Mouse (Mus musculus) heart, adult 2 months (tissue): ENCODE data around the gene Rplp0. TPM values are rescaled to one million over a fixed set of nuclear protein-coding genes. Genes with fewer than 3 reads are reported as not detected.
A peak's percentile ranks its signal among the peaks of the same experiment; 100 is the strongest.

Source experiments
- DNase-seq, 2 experiments: peaks; one replicate each; pipeline ENCODE4 v3.0.0; 2021
- H3K27ac ChIP-seq: fragments of 200-600 bp; 2 replicates; pipeline ENCODE4 v1.8.1; 2022
- H3K27me3 ChIP-seq: fragments of 200-500 bp; 2 replicates; pipeline ENCODE4 v1.6.1; 2012; ENCODE audit warnings: mild to moderate bottlenecking, low read length, inconsistent platforms, mixed read lengths; ENCODE audit not compliant: control insufficient read depth, insufficient read depth
- H3K36me3 ChIP-seq: fragments of 200-500 bp; 2 replicates; pipeline ENCODE4 v1.6.1; 2012; ENCODE audit warnings: low read length, inconsistent platforms; ENCODE audit not compliant: control insufficient read depth, insufficient read depth
- H3K4me1 ChIP-seq: fragments of 200-500 bp; 2 replicates; pipeline ENCODE4 v1.6.1; 2011; ENCODE audit warnings: low read length; ENCODE audit not compliant: control insufficient read depth, insufficient read depth
- H3K4me3 ChIP-seq: fragments of 200-600 bp; 2 replicates; pipeline ENCODE4 v1.8.1; 2022
- H3K79me2 ChIP-seq: fragments of 200-500 bp; replicated peaks from 2 replicates; pipeline ENCODE4 v1.6.1; 2012; ENCODE audit warnings: mild to moderate bottlenecking, inconsistent platforms, low read length, moderate library complexity, mixed read lengths; ENCODE audit not compliant: control insufficient read depth, insufficient read depth
- H3K9ac ChIP-seq: fragments of 200-500 bp; 2 replicates; pipeline ENCODE4 v1.6.1; 2012; ENCODE audit warnings: low read depth, mild to moderate bottlenecking, control low read depth, inconsistent platforms, low read length, mixed read lengths
- CTCF ChIP-seq: fragments of 200-600 bp; IDR thresholded peaks from 2 replicates; pipeline ENCODE4 v1.8.1; 2022; ENCODE audit warnings: antibody characterized with exemption, mild to moderate bottlenecking, moderate library complexity
- EP300 ChIP-seq: fragments of 200-500 bp; IDR thresholded peaks from 2 replicates; pipeline ENCODE4 v1.6.1; 2011; ENCODE audit warnings: low read depth, low read length, control low read depth; ENCODE audit not compliant: insufficient read depth
- POLR2A ChIP-seq: fragments of 200-500 bp; IDR thresholded peaks from 2 replicates; pipeline ENCODE4 v1.6.1; 2011; ENCODE audit warnings: mild to moderate bottlenecking, low read depth, low read length, control low read depth; ENCODE audit not compliant: insufficient read depth
- WGBS: fragments of 180-500 bp; shearing (Covaris S2); methylation state at CpG from one replicate; pipeline ENCODE4 v1.1.7; 2018; 5-methylcytosine and 5-hydroxymethylcytosine counted together
- intact Hi-C: fragments of 180-260 bp; cut with DNase I; formaldehyde crosslinking; loops from one replicate; pipeline ENCODE4 v1.15.1; 2025
- polyA plus RNA-seq: library from polyadenylated mRNA; depleted of rRNA; stranded (reverse); fragments of >200 nt; gene quantifications from 2 replicates; pipeline ENCODE4 v1.2.3, GENCODE M21; 2012
- total RNA-seq, 2 experiments: library from RNA; stranded (reverse); gene quantifications; 2 replicates each; pipeline ENCODE4 v1.2.3; 2021

The Rplp0 gene
- total and polyA plus RNA-seq, 3 experiments = 587 to 1,274 (median 705) TPM

DNA sequence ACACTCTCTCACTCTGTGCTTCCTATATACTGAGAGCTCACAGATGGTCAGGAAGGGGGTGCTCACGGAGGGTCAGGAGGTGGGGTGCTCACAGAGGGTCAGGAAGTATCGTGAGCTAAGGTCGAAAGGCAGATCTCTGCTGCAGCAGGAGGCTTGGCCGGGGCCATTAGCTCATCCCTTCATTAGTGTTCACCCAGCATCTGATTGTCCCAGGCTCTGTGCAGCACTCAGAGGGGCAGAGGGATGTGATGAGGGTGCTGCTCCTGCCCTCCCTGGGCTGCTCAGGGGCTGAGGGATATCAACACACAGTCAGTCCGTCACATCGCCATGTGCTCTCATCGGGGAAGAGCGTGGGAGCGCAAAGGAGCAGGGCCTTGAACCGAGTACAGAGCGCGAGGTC is 34.8 kb upstream of the Rplp0 start:
- no peak overlapping the region for H3K4me3 ChIP-seq
- 49% methylated on average over 12 of the region's 12 CpGs for WGBS
- no peak for DNase-seq
- TF ChIP-seq EP300 (no peak), CTCF (no peak; the same call in 1 of the 2 replicates), POLR2A (no peak)
- peaks cover 49% of the 10 kb centered on the region for H3K4me1 ChIP-seq
- no peaks in the 10 kb centered on the region for H3K27me3 ChIP-seq
- peak overlapping the region; percentile 54 for H3K27ac ChIP-seq
- intact Hi-C loops = no loop called here
- peak overlapping the region; percentile 9 for H3K9ac ChIP-seq
- peaks cover 2% of the 10 kb centered on the region for H3K36me3 ChIP-seq
- peaks cover 13% of the 10 kb centered on the region for H3K79me2 ChIP-seq

GRCm38 (mm10) chr5:115525416-115525815 is 33.9 kb upstream of the Rplp0 start:
- Histone ChIP-seq H3K4me1 (peaks cover 53% of the 10 kb centered on the region), H3K4me3 (no peak overlapping the region), H3K79me2 (peaks cover 15% of the 10 kb centered on the region), H3K36me3 (peaks cover 2% of the 10 kb centered on the region; the same call in 1 of the 2 replicates), H3K9ac (no peak overlapping the region), H3K27me3 (no peaks in the 10 kb centered on the region), H3K27ac (peak overlapping the region; percentile 54)
- intact Hi-C loops = no loop called here
- 62% methylated on average over 4 of the region's 4 CpGs for WGBS
- peak in 1 of 2 experiments; percentile 37 for DNase-seq
- TF ChIP-seq CTCF = no peak
- TF ChIP-seq EP300 = no peak
- no peak for TF ChIP-seq POLR2A

GRCm38 (mm10) chr5:115525943-115526342 is 33.3 kb upstream of the Rplp0 start:
- no peak for DNase-seq
- no peak for TF ChIP-seq POLR2A
- Histone ChIP-seq H3K27me3 (no peaks in the 10 kb centered on the region), H3K79me2 (peaks cover 15% of the 10 kb centered on the region), H3K4me3 (no peak overlapping the region), H3K9ac (no peak overlapping the region), H3K36me3 (peaks cover 2% of the 10 kb centered on the region; the same call in 1 of the 2 replicates), H3K4me1 (peaks cover 56% of the 10 kb centered on the region), H3K27ac (peak overlapping the region; percentile 54)
- 43% methylated on average over 9 of the region's 9 CpGs for WGBS
- intact Hi-C loops = no loop called here

DNA sequence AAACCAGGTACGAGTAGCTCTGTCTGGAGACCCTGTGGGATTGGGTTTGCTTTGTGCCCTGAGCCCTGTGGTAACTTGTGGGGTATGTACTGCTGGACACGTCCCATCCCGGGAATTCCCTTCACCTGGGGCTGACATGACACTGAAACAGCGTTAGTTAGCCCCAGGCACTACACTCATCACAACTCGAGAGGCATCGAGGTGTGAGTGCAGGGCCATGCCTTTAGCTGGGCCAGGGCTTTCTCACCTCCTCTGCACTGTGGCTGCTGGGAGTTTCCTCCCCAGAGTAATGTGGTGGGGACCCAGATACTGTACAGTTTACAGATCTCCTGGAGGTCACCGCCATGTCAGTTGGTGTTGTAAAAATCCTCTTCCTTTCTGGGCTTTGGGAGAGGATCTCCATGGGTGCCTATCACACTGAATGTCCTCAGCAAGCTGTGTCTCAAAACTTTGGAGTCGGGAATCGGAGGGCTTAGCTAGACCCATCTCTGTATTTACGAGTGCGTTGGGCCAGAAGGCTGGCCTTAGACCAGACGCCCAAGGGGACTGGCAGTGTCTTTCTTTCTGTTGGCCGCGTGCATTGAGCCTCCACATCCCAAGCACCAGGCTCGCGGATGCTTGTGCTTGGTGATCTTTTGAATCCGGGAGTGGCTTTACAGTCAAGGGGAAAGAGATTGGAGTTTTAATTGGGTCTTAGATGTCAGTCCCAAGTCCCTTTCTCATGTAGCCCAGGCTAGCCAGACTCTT is 32.6 kb upstream of the Rplp0 start:
- Histone ChIP-seq H3K9ac (no peak overlapping the region), H3K27ac (no peak overlapping the region; the same call in 1 of the 2 replicates)
- no peak for DNase-seq

DNA sequence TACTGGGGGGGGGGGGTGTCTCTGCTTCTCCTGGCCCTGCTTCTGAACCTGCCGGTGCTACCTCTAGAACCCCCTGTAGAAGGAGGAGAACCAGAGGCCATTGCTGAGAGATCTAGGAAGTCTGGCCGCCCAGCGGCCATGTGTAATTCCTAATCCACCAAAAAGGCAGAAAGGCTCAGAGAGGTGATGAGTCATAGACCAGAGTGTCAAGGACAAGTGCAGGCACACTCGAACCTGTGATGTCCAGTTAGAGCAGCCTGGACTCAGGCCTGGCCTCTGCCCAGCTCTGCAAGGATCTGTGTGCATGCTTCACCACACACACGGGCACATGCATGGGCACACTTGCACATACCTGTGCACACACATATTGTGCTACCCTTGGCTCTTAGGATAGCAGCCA is 31.1 kb upstream of the Rplp0 start:
- intact Hi-C loops = no loop called here
- H3K4me1 ChIP-seq = peaks cover 58% of the 10 kb centered on the region
- no peak overlapping the region for H3K27ac ChIP-seq
- no peak overlapping the region for H3K4me3 ChIP-seq
- WGBS = 64% methylated on average over 5 of the region's 5 CpGs
- peaks cover 15% of the 10 kb centered on the region for H3K79me2 ChIP-seq
- DNase-seq = no peak
- H3K9ac ChIP-seq = no peak overlapping the region
- no peaks in the 10 kb centered on the region for H3K27me3 ChIP-seq
- TF ChIP-seq EP300 = no peak
- TF ChIP-seq CTCF = no peak
- no peak for TF ChIP-seq POLR2A
- H3K36me3 ChIP-seq = peaks cover 4% of the 10 kb centered on the region; the same call in 1 of the 2 replicates

More for the DNA sequence above, 32.6 kb upstream of the Rplp0 start:
- intact Hi-C loops = no loop called here
- TF ChIP-seq CTCF (no peak), POLR2A (no peak), EP300 (no peak)
- no peak overlapping the region for H3K4me3 ChIP-seq
- H3K27me3 ChIP-seq = no peaks in the 10 kb centered on the region
- peaks cover 15% of the 10 kb centered on the region for H3K79me2 ChIP-seq
- peaks cover 57% of the 10 kb centered on the region for H3K4me1 ChIP-seq
- 90% methylated on average over 17 of the region's 17 CpGs for WGBS
- peaks cover 2% of the 10 kb centered on the region; the same call in 1 of the 2 replicates for H3K36me3 ChIP-seq

DNA sequence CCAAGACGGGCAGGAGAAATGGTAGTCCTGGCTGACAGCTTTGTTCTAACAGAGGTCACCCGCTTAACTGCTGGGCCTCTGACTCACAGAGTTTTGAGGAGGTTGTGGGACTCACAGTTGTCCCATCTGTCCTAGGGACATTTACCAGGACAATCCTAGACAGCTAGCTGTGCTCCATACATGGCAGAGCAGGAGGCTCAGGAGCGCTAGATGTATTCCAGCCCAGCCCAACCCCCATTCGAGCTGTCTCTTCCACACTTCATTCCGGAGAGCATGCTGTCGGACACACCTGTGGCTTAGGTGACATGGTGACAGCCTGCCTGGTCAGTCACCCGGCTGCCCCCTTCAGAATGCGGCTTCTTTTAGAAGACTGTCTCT is 29.9 kb upstream of the Rplp0 start:
- Histone ChIP-seq H3K79me2 (peaks cover 11% of the 10 kb centered on the region), H3K27me3 (no peaks in the 10 kb centered on the region), H3K9ac (peak overlapping the region; percentile 2; the same call in 1 of the 2 replicates), H3K4me1 (peaks cover 58% of the 10 kb centered on the region), H3K36me3 (peaks cover 3% of the 10 kb centered on the region; the same call in 1 of the 2 replicates), H3K27ac (peak overlapping the region; percentile 91), H3K4me3 (no peak overlapping the region)
- intact Hi-C loops = no loop called here
- no peak for DNase-seq
- TF ChIP-seq CTCF (no peak), EP300 (no peak), POLR2A (no peak)
- WGBS = 28% methylated on average over 8 of the region's 8 CpGs
